In the genomic region with DNA sequence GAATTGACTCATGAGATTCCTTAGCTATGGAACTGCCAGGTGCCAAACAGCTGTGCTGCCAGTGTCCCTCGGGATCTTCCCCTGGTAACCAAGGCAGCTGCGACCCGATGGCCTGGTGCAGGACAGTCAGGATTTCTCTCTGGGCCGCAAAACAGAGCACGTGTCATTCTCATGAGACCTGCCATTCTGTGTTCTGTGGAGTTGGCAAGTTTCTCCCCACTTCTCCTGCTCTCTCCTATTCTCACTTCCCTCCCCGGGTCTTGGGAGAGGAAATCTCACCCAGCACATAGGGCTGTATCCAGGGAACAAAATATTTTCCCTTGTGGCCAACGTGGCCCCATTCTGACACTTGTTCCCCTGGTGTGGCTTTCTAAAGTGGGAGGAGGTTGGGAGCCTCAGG, we compare ENCODE assay signal across 10 mouse cellular contexts.
DNase-seq lines count a peak whose midpoint lies in the region; ATAC-seq and TF ChIP-seq lines count a peak whose summit lies in the region.
"Had no signal": no experiment of that assay in that cellular context is flagged by ENCODE, and none has a peak within 500 bp of the region (broad histone marks: within the 10 kb centered on the region; RNA-seq: fewer than 3 reads in every experiment).

No protein-coding gene starts in this region.

- H3K9me3 ChIP-seq in forebrain, embryonic 12.5 days, result no peaks in the 10 kb centered on the region
- H3K9me3 ChIP-seq: hindbrain, embryonic 13.5 days had no signal

- H3K9ac ChIP-seq in forebrain, embryonic 12.5 days, result no peak overlapping the region
- H3K9ac ChIP-seq: hindbrain, embryonic 13.5 days had no signal

- no peaks in the 10 kb centered on the region for H3K79me3 ChIP-seq in C2C12 (ENCODE audit: low read depth)

- H3K27ac ChIP-seq in brown adipose tissue, adult 24 weeks (replicated peaks; ENCODE audit: low read depth, low read length), result peak overlapping the region; percentile 65
- H3K27ac ChIP-seq in forebrain, embryonic 12.5 days, result no peak overlapping the region
- H3K27ac ChIP-seq: hindbrain, embryonic 13.5 days; kidney, postnatal 0 days had no signal

- no peaks in the 10 kb centered on the region for H3K27me3 ChIP-seq in C2C12 (ENCODE audit: control insufficient read depth, insufficient read depth, insufficient read length)
- H3K27me3 ChIP-seq in forebrain, embryonic 12.5 days, result peaks cover 13% of the 10 kb centered on the region; the same call in 1 of the 2 replicates
- H3K27me3 ChIP-seq: hindbrain, embryonic 13.5 days had no signal

- no peak for TF ChIP-seq CTCF in C2C12 (IDR thresholded peaks at IDR 0.05; ENCODE audit: control insufficient read depth, insufficient read depth, insufficient read length)

- DNase-seq in layer of hippocampus, adult 9-11 months, result peak; percentile 42
- no peak for DNase-seq in layer of hippocampus, postnatal 25 days (ENCODE audit: extremely low spot score in 1 of 2, low spot score in 1 of 2)
- DNase-seq in heart, postnatal 25 days (ENCODE audit: low spot score), result peak; percentile 54
- no peak for DNase-seq in left cerebral cortex, adult 9 months (ENCODE audit: low spot score in 2 of 2)
- DNase-seq: thymus, postnatal 14 days had no signal

- intact Hi-C loops in heart, postnatal 25 days (cut with DNase I), result no loop called here

- H3ac ChIP-seq in C2C12 (ENCODE audit: control insufficient read depth, insufficient read length, low read depth), result no peak overlapping the region

- no peaks in the 10 kb centered on the region for H3K79me2 ChIP-seq in C2C12 (ENCODE audit: control insufficient read depth, insufficient read depth)

- ATAC-seq in forebrain, embryonic 12.5 days (ENCODE audit: low FRiP score), result no peak

- no peaks in the 10 kb centered on the region for H3K36me3 ChIP-seq in C2C12 (ENCODE audit: control insufficient read depth, insufficient read depth)
- no peaks in the 10 kb centered on the region for H3K36me3 ChIP-seq in forebrain, embryonic 12.5 days (replicated peaks)
- H3K36me3 ChIP-seq: hindbrain, embryonic 13.5 days had no signal

- 83% methylated on average over 7 of the region's 7 CpGs for WGBS in forebrain, embryonic 12.5 days

- no peak overlapping the region for H3K4me3 ChIP-seq in C2C12 (ENCODE audit: insufficient read depth, poor library complexity, severe bottlenecking)
- H3K4me3 ChIP-seq in brown adipose tissue, adult 24 weeks (ENCODE audit: insufficient read depth, low read depth, low read length), result no peak overlapping the region
- no peak overlapping the region for H3K4me3 ChIP-seq in forebrain, embryonic 12.5 days (replicated peaks)
- H3K4me3 ChIP-seq: hindbrain, embryonic 13.5 days had no signal

- no peak overlapping the region for H3K4me2 ChIP-seq in forebrain, embryonic 12.5 days
- H3K4me2 ChIP-seq: hindbrain, embryonic 13.5 days had no signal

- H3K4me1 ChIP-seq in brown adipose tissue, adult 24 weeks (ENCODE audit: control insufficient read depth, insufficient read depth, insufficient read length, low read length), result peaks cover 20% of the 10 kb centered on the region
- H3K4me1 ChIP-seq in forebrain, embryonic 12.5 days, result peaks cover 27% of the 10 kb centered on the region

TF ChIP-seq in C2C12, 6 proteins besides CTCF, POLR2A, EP300 and RAD21:
- TF ChIP-seq FOSL1 (IDR thresholded peaks at IDR 0.05; ENCODE audit: insufficient read depth, low read length, poor library complexity, severe bottlenecking), result no peak
- TF ChIP-seq MYOD1 (IDR thresholded peaks at IDR 0.05; ENCODE audit: control insufficient read depth, insufficient read length, low read depth), result peak; percentile 17

Comparison
In these comparisons a context has a peak if more than half of its experiments do, and no peak if none do; other contexts are left out.
1. DNase-seq: peak in layer of hippocampus, adult 9-11 months (single experiment) and heart, postnatal 25 days (single experiment); none in layer of hippocampus, postnatal 25 days (0 of 2) and left cerebral cortex, adult 9 months (0 of 2).